Mouse (Mus musculus) brain, adult 2 months (tissue): Measurements from ENCODE around the gene Tbx15.
"Not testable (repeated sequence)": the region's sequence is repeated elsewhere in the genome, so short reads cannot be mapped to it uniquely, and the experiment has no call there.

ENCODE experiments used
- DNase-seq: peaks from one replicate; pipeline ENCODE4 v3.0.0; 2011; ENCODE audit warnings: low read depth, low spot score

Tbx15 gene

DNA sequence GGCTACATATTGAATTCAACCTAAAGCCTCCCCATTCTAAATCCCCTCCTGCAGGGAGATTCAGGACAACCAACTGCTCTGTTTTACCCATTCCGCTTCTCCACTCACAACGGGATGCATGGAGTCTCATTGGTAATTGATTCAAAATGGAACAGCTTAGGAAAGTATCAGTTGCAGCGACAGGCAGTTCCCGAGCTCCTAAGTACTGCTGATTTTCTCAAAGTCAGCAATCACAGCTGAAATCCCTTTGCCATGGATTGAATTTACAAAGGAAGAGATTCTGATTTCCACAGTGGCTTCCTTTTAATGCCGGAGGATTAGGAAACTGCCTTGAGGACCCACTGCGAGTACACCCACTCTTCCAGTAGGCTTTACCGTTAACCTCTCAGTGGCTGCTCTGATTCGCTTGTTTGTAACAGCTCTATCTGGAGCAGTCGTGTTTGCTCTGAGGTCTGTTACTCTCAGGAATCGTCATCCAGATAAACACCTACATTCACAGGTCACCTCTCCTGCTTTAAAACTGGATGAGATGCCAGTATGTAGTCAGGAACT is 26.6 kb downstream of the Tbx15 start:
- DNase-seq: no peak

DNA sequence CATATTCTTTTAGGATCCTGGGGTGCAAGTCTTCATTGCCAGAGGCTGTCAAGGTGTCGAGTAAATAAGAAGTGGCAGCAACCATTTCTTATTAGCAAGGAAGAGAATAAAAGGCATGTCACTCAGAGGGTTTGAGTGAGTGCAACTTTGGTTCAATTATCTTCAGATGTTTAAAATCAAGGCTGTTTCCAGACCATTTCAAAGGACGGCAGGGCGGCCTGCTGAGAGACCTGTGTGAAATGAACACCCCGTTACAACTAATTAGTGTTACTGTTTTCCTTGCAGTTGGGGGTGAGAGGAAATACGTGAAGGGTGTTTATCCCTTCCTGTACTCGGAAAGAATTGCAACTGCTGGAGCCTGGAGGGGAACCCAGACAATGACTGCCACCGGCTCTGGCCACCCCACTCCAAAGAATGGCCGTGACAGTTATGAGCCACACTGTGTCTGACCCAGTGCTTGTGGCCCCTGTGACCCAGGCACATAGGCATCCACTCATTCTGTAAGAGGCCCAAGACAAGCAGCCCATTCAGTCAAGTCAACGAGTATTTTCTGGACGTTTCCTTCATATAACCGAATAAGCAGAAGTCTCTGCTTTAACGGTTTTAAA is 37.9 kb downstream of the Tbx15 start:
- DNase-seq: no peak

DNA sequence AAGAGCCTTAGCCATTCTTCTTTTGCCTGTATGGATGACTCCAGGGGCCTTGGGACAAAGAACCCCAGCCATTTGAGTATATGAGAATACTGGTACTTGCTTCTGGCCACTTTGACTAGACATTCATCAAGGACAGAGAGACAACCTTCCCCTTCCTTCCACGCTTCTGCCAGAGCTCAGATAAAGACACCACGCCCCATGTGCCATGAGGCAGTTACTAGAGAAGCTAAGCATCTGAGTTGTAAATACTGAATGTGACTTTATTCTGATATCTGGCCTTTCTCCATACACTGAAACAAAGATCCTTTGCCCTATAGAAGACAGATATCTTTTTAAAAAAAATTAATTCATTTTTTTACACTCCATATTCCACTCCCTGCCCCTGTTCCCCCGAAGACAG is 39.5 kb downstream of the Tbx15 start:
- DNase-seq: no peak

DNA sequence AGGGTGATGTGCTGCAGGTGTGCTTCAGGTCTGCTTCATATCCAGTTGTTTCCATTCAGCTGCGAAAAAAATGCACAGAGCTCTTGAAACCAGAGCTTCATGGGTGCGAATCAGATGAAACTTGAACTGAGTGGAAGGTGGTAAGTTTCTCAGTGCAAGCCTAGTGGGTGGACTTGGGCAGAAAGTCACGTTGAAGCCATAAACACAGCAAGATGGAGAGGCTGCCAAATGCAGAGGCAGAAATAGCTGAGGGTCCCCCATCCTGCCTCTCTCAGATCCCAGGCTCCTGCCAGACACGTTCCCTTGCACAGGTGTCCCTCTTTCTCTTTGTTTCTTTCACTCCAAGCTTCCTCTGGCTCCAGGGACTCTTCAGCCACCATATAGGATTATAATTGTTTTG is 41.3 kb downstream of the Tbx15 start:
- no peak for DNase-seq

DNA sequence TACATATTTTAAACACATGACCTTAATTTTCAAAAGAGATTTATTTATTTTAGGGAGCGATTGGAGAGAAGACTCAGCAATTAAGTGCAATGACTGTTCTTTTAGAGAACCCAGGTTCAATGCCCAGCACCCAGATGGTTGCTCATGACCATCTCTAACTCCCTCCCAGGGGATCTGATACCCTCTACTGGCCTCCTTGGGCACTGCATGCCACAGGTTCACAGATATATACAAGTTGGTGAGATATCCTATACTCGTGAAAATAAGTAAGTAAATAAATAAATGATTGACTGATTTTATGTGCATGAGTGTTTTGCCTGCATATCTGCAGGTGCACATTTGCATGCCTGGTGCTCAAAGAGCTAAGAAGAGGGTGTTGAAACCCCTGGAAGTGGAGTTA is 48.1 kb downstream of the Tbx15 start:
- no peak for DNase-seq

DNA sequence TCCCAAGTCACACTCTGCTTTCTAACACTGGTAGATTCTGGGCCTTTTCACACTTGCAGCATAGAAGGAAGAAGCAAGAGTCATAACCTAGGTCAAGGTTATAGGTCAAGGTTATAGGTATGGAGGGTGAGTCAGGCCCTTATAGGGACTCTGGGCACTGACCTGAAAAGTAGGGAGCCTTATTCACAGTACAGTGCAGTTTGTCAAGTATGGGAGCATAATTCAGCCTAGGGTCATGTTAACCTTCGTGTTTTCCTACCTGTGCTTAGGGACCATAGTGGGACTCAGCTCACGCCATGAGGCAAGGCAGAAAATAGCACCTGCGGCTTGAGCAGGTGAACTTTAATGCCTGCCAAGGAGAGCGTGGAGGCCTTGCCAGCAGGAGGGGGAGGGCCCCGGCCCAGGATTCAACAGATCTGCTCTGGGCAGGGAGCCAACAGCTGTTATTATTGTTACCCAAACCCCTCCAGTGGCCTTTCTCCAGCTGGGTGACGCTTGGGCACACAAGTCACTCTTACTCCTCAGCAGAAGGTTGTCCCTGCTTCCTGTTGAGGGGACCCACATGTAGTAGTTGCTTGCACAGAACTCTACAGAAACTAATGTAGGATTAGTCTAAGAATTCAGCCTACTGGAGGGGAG is 50.0 kb downstream of the Tbx15 start:
- DNase-seq: no peak

DNA sequence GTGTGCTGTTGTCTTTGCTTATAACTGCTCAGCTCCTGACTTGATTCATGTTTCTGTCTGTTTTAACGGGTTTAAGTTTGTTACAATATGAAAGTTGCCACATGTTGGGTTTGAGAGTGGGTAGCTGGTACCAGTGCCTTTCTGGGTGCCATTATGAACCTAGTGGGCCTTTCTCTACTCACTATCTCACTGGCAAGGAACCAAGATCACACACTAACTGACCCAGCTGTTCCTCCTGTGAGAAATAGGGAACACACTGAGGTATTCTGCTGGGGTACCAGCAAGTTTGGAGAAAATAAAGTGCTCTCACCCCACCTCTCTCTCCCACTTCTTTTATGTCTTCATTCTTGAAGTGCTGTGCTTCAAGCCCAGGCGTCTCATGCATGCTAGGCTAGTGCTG is 50.7 kb downstream of the Tbx15 start:
- no peak for DNase-seq

DNA sequence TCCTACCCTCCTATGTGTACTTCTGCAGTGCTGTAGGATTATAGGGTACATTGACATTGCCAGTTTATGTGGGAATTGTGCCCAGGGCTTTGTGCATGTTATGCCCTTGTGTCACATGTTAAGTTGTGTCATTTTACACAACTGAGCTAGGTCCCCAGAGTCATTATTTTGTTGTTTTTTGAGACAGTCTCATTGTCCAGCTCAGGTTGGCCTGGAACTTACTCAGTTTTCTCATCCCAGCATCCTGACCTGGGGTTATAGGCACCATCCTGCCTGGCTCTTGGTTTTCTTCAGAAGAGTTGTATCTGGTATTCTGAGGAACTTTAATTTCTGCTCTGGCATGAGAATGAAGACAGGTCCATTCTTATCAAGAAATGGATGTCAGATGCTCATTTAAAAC is 51.2 kb downstream of the Tbx15 start:
- no peak for DNase-seq

DNA sequence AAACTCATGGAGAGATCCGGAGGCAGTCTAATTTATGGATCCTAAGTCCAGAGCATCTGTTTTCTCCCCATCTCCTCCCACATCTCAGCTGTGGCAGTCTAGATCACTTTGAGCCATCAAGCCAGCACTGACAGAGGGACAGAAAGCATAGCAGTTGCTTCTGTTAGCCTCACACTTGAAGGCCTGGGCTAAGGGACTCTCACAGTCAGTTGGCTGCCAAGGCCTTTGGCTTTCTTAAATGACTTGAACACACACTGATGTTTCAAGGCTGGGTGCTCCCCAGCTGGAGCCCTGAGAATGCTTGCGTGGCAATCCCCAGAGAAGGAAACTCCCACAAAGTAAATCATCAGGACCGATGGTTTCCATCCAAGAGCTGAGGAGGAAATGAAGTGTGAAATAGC is 52.4 kb downstream of the Tbx15 start:
- peak; percentile 84 for DNase-seq

DNA sequence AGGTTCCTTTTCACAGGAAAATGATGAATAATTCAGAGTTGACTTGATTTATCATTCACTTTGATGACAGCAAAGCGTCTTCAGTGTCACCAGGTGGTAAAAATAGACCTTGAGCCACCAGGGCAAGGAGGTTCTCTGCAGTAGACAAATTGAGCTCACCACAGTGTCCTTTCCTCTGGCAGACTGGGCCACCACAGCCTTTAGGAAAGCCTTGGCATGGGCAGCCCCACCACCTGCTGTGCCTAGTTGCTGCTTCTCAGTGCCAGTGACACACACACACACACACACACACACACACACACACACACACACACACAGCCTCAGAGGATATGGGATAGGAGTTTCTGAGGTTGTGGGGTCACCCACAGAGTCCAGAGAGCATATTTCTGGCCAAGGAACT is 54.0 kb downstream of the Tbx15 start:
- DNase-seq: not testable (repeated sequence)

DNA sequence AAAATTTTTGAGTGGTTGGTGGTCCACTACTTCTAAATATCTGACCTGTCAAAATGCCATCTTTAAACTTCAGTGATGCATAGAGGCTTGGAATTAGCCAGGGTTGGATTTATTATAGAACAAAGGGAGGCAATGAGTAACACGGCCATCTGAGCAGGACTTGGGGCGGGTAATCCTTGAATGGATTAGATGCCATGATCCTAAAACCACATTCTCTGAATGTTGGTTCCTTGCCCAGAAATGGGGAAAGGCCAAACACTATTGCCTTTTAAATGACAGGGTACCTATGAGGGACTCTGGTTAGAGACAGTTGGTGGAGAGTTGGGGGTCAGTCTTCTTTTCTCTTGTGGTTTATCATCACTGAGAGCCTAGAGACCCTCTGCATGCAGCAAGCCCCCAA is 55.1 kb downstream of the Tbx15 start:
- no peak for DNase-seq

DNA sequence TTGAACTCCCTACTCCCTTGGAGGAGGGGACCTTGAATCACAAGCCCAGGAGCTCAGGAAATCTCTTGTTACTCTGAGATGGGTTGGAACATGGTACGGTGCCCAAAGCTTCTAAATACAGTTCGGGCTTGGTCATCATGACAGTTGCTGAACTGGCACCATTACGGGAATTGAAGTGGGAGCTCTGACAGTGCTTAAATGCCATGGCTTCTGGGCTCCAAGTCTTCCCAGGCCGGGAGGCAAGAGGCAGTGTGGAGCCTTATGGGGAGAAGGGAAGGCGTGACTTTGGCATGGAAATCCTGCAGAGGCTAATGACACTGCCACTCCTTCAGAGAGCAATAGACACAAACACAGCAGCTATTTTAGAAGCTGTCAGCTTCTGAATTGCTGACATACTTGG is 56.0 kb downstream of the Tbx15 start:
- DNase-seq: no peak

DNA sequence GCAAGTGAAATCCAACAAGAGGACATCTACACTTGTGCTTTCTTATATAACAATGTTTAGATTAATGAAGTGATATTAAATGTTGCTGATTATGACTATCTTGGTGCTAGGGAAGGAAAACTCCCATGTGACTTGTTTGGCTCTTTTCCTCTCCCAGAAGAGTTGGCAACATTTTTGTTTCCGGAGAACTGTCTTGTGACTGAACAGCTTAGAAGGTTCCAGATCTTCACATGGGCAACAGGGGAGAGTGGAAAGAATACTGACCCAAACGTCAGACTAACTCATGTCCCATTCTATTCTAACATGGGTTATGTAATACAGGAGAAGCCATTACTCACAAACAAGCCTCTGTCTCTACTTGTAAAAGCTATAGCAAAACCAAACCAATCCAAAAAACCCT is 60.7 kb downstream of the Tbx15 start:
- DNase-seq: no peak

DNA sequence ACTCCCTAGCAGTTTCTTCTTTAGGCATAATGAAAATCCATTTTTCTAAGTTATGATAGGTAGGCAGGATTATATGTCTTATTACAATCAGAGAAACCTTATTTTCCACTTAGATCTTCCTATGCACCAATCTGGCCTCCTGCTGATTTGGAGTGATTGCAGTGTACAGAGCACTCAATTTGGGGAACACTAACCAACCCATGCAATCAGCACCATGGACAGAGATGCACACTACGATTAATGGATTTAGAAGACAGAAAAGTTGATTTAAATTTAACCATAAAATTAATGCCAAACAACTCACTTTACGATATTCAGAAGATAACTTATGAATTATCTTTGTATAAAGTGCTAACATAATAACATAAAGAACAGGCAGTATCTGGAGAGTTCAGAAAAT is 70.7 kb downstream of the Tbx15 start:
- no peak for DNase-seq

DNA sequence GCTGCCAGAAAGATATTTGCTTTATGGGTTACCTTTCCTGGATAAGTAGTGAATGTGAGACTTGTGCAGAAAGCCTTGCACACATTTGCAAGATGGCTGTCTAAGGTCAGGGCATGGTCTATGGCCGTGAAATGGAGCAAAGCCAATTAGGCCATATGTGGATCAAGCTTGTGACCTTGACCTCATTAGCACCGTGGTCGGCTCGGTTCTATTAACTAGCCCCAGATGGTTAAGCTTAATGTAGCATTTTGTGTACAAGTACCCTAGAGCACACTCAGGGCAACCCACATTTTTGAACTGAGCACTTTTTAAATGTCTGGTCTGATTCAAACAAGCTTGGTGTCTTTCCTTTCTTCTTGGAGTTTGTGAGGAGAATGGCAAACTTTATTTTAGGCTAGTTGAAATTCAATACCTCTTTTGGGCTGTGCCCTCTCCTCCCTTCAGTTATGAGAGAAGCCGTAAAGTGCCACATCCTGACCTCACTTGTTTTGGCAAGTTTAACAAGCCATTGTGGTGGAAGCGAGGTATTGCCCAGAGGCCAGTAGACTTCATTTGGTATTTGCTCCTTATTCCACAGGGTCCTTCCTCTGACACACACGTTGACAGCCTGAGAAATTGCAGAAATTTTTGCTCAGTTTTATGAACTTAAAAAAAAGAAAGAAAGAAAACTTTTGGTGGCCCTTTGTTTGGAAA is 71.9 kb downstream of the Tbx15 start:
- no peak for DNase-seq

DNA sequence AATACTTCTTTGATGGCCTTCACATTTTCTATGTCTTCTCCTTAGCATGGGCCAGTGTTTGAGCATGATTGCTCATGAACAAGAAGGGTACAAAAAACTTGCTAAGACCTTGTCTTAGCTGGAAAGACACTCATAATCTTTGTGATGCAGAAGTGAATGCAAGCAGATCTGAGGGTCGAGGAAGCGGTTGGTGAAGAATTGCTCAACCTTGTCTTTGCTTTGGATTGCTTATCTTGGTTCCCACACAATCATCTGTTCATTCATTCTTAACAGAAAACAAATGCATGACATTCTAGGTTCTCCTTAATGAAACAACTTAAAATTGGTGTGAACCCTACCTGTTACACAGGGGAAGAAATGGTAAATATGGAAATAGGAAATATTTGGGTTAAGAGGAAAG is 82.2 kb downstream of the Tbx15 start:
- DNase-seq: no peak

DNA sequence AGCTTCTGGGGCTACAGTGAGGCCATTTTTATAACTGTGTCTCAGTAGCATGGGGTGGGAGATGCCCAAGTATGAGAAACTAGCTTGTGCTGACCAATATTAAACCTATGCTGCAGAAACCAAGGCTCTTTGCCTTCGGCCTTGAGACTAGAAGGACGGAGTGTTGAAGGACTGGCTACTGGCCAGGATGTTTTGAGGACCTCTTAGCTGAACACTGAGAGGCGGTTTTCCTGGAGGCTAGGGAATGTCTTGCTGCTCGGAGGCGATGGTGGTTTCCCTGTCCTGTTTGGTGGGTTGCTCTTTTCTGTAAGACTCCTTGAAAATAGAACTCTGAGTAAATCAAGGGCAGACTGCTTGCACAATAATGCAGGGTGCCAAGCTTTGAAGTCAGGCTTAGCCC is 89.1 kb downstream of the Tbx15 start:
- DNase-seq: no peak

DNA sequence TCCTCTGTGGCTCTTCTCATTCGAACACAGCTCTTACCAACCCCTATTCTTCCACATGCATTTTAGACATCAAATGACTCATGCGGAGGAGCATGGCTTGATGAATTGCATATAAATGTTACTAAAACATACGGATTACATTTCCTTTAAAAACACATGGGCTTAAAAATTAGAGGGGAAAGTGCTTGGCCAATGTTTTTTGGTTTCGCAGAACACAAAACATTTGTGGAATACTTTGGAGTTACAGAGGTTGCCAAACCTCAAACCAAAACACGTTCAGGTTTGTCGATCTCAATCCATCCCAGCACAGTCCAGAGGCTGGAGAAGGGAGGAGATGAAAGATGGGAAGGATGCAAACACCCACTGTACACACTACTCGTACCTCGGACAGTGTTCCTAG is 90.9 kb downstream of the Tbx15 start:
- no peak for DNase-seq

DNA sequence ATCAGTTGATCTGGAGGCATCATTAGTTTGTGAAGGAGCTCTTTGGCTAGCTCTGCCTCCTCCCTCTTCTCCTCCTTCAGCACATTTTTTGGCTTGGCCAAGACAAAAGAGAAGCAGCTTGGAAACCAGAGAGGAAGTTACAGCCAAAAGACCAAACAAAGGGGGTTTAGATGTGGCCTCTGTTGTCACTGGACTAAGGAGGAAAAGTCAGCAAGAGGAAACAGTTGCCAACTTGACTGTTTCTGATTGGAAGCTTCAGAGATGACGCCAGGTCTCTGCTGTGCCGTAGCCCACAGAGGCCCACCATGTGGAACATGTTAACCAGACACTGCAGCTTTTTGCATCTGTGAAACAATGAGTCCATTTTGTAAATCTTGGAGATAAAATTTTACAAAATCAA is 96.7 kb downstream of the Tbx15 start:
- no peak for DNase-seq

DNA sequence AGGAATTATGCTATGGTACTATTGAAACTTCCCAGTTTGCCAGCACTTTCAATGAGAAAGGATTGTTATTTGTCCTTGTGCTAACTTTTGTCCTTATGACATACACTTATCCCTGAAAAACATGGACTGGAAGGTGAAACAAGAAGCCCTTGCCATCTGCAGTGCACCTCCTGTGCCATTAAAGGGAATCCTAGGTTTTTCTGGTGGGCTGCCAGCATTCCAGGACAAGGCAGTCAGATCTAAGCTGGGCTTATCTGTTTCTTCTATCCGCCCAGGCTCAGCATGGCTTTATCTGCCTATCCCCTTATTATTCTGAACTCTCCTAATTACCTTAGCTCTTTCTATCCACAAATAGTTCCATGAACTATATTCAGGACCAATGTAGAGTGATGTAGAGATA is 98.6 kb downstream of the Tbx15 start:
- DNase-seq: no peak

DNA sequence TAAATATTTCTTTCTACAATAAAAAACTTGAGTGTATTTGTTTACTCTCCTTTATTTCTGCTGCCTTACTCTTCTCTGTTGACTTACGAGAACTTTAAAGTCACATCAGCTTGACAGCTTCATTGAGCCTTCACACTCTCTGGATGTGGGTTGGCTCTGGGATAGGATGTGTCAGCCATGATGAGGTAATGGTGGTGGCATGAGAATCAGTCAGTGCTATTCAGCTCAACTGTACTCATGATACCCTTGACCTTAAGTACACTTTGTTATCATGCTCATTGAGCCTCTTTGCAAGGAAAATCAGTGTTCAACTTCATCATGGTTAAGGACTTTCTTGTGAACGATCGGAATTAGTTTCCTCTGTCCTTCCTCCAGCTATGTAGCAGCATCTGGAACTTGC is 99.8 kb downstream of the Tbx15 start:
- DNase-seq: no peak

DNA sequence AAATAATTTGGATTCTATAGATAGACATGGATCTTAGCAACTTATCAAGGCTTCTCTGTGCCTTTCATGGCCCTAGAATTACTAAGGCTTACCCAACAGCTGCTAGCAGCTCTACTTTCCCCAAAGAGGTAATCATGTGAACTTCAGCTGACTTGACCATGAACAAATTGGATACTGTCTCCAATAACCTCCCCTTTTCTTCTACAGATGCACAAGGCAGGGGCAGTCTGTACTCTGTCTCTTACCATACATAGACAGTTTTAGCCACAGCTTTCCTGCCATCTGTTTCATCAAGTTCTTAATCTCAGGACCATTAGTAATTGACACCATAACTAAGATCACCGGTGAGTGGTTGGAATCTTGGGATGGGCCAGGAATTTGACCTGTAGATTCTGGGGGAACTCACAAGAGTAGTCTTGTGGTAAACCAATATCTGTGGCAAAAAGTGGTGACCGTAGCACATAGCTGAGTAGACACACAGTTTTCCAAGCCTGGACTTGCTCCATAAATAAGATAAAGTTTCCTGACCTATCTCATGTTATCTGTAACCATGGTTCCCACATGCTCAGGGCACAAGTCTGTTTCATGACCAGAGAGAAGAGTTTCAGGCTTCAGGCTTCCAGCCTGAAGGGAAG is 139.6 kb downstream of the Tbx15 start:
- DNase-seq: no peak

DNA sequence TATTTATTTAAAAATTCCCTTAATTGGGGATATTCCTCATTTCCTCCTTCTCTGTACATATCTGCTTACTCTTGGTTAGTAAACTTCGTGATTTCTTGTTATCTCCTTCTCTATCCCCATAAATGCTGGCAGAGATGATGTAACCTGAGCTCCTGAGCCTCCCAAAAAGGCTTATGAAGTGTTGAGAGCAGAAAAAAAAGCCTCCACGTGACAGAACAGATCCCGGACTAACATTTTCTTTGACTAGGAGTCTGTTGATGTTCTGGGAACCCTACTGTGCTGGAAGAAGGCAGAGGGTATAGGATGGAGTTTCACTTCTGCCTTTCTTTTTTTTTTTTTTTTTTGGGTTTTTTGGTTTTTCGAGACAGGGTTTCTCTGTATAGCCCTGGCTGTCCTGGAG is 146.9 kb downstream of the Tbx15 start:
- no peak for DNase-seq
